Mouse (Mus musculus): ENCODE data around the gene Trpv4. TPM values are rescaled to one million over a fixed set of nuclear protein-coding genes. Genes with fewer than 3 reads are reported as not detected.

Gene Trpv4
- polyA plus RNA-seq (2014; fragmentation: Nextera tagmentation; extraction: Ambion mirVana), result 12.8 and 18.6 TPM in 2 replicates

GRCm38 (mm10) chr5:114658255-114658654 lies at the start of gene Trpv4:
Gene Trpv4 (minus strand): TSS chr5:114658421.
- WGBS, result under 1% methylated on average over 37 of the region's 47 CpGs
- H3K36me3 ChIP-seq (ENCODE audit: control insufficient read depth, insufficient read depth, low read length), result no peaks in the 10 kb centered on the region
- peak; percentile 16; the same call in 1 of the 2 replicates for ATAC-seq (ENCODE audit: low FRiP score, low TSS enrichment)

GRCm38 (mm10) chr5:114707265-114708068 lies 49.2 kb upstream of the Trpv4 start, which contains the start of gene Tchp:
Gene Tchp (plus strand): TSS chr5:114707760.
- no peak within 1 kb of the TSS for H3K27ac ChIP-seq (ENCODE audit: low read depth, low read length)
- peak within 1 kb of the TSS; percentile 74 for H3K4me3 ChIP-seq (ENCODE audit: low read length)
- no peaks in the 10 kb centered on the region for H3K27me3 ChIP-seq (ENCODE audit: control insufficient read depth, insufficient read depth, low read length)
- H3K9ac ChIP-seq (ENCODE audit: low read depth, low read length), result peak within 1 kb of the TSS; percentile 72
- H3K4me2 ChIP-seq (replicated peaks; ENCODE audit: low read depth, low read length), result peak within 1 kb of the TSS; percentile 65
- ATAC-seq (ENCODE audit: low FRiP score, low TSS enrichment), result peak; percentile 85
- H3K9me3 ChIP-seq (ENCODE audit: control insufficient read depth, low read length), result no peaks in the 10 kb centered on the region
- H3K4me1 ChIP-seq (ENCODE audit: control insufficient read depth, insufficient read depth, low read length), result peaks cover 7% of the 10 kb centered on the region; the same call in 1 of the 2 replicates
- 3% methylated on average over 49 of the region's 49 CpGs for WGBS
- H3K36me3 ChIP-seq (ENCODE audit: control insufficient read depth, insufficient read depth, low read length), result peaks cover 23% of the 10 kb centered on the region

More at GRCm38 (mm10) chr5:114658255-114658654, at the start of gene Trpv4:
- no peaks in the 10 kb centered on the region for H3K9me3 ChIP-seq (ENCODE audit: control insufficient read depth, low read length)
- H3K27ac ChIP-seq (ENCODE audit: low read depth, low read length), result no peak within 1 kb of the TSS
- H3K27me3 ChIP-seq (ENCODE audit: control insufficient read depth, insufficient read depth, low read length), result peaks cover 27% of the 10 kb centered on the region
- peak within 1 kb of the TSS; percentile 95 for H3K4me2 ChIP-seq (replicated peaks; ENCODE audit: low read depth, low read length)
- H3K4me3 ChIP-seq (ENCODE audit: low read length), result peak within 1 kb of the TSS; percentile 58
- peaks cover 15% of the 10 kb centered on the region; the same call in 1 of the 2 replicates for H3K4me1 ChIP-seq (ENCODE audit: control insufficient read depth, insufficient read depth, low read length)
- H3K9ac ChIP-seq (ENCODE audit: low read depth, low read length), result peak within 1 kb of the TSS; percentile 65

- no peaks in the 10 kb centered on the region for H3K36me3 ChIP-seq (ENCODE audit: control insufficient read depth, insufficient read depth, low read length)
- H3K4me3 ChIP-seq (ENCODE audit: low read length), result no peak overlapping the region
- ATAC-seq (ENCODE audit: low FRiP score, low TSS enrichment), result peak; percentile 51
- no peak overlapping the region for H3K9ac ChIP-seq (ENCODE audit: low read depth, low read length)
- no peak overlapping the region for H3K27ac ChIP-seq (ENCODE audit: low read depth, low read length)
- H3K9me3 ChIP-seq (ENCODE audit: control insufficient read depth, low read length), result no peaks in the 10 kb centered on the region
- no peak overlapping the region for H3K4me2 ChIP-seq (replicated peaks; ENCODE audit: low read depth, low read length)
- no peaks in the 10 kb centered on the region for H3K27me3 ChIP-seq (ENCODE audit: control insufficient read depth, insufficient read depth, low read length)
- 66% methylated on average over 14 of the region's 14 CpGs for WGBS
- no peaks in the 10 kb centered on the region for H3K4me1 ChIP-seq (ENCODE audit: control insufficient read depth, insufficient read depth, low read length)
These were observed 44.5 kb upstream of the Trpv4 start for GRCm38 (mm10) chr5:114702403-114703392.

- H3K27me3 ChIP-seq (ENCODE audit: control insufficient read depth, insufficient read depth, low read length), result no peaks in the 10 kb centered on the region
- ATAC-seq (ENCODE audit: low FRiP score, low TSS enrichment), result no peak
- 58% methylated on average over 7 of the region's 7 CpGs for WGBS
- H3K4me2 ChIP-seq (replicated peaks; ENCODE audit: low read depth, low read length), result no peak overlapping the region
- no peak overlapping the region for H3K9ac ChIP-seq (ENCODE audit: low read depth, low read length)
- H3K4me3 ChIP-seq (ENCODE audit: low read length), result no peak overlapping the region
- no peak overlapping the region for H3K27ac ChIP-seq (ENCODE audit: low read depth, low read length)
- H3K4me1 ChIP-seq (ENCODE audit: control insufficient read depth, insufficient read depth, low read length), result no peaks in the 10 kb centered on the region
- H3K36me3 ChIP-seq (ENCODE audit: control insufficient read depth, insufficient read depth, low read length), result no peaks in the 10 kb centered on the region
- no peaks in the 10 kb centered on the region for H3K9me3 ChIP-seq (ENCODE audit: control insufficient read depth, low read length)
These were observed 40.8 kb upstream of the Trpv4 start for GRCm38 (mm10) chr5:114699015-114699414.

GRCm38 (mm10) chr5:114698044-114698746 lies 40.0 kb upstream of the Trpv4 start:
- WGBS, result 87% methylated on average over 19 of the region's 19 CpGs
- Histone ChIP-seq H3K4me3 (ENCODE audit: low read length) (no peak overlapping the region), H3K4me1 (ENCODE audit: control insufficient read depth, insufficient read depth, low read length) (no peaks in the 10 kb centered on the region), H3K27me3 (ENCODE audit: control insufficient read depth, insufficient read depth, low read length) (no peaks in the 10 kb centered on the region), H3K9ac (ENCODE audit: low read depth, low read length) (no peak overlapping the region), H3K4me2 (replicated peaks; ENCODE audit: low read depth, low read length) (no peak overlapping the region), H3K9me3 (ENCODE audit: control insufficient read depth, low read length) (no peaks in the 10 kb centered on the region), H3K27ac (ENCODE audit: low read depth, low read length) (no peak overlapping the region), H3K36me3 (ENCODE audit: control insufficient read depth, insufficient read depth, low read length) (no peaks in the 10 kb centered on the region)
- ATAC-seq (ENCODE audit: low FRiP score, low TSS enrichment), result no peak

- Histone ChIP-seq H3K4me2 (replicated peaks; ENCODE audit: low read depth, low read length) (no peak overlapping the region), H3K4me1 (ENCODE audit: control insufficient read depth, insufficient read depth, low read length) (no peaks in the 10 kb centered on the region), H3K4me3 (ENCODE audit: low read length) (no peak overlapping the region), H3K9me3 (ENCODE audit: control insufficient read depth, low read length) (no peaks in the 10 kb centered on the region), H3K27ac (ENCODE audit: low read depth, low read length) (no peak overlapping the region), H3K9ac (ENCODE audit: low read depth, low read length) (no peak overlapping the region), H3K27me3 (ENCODE audit: control insufficient read depth, insufficient read depth, low read length) (no peaks in the 10 kb centered on the region), H3K36me3 (ENCODE audit: control insufficient read depth, insufficient read depth, low read length) (no peaks in the 10 kb centered on the region)
- WGBS, result 85% methylated on average over 17 of the region's 17 CpGs
- no peak for ATAC-seq (ENCODE audit: low FRiP score, low TSS enrichment)
These were observed 38.7 kb upstream of the Trpv4 start for GRCm38 (mm10) chr5:114696939-114697338.

GRCm38 (mm10) chr5:114695775-114696174 lies 37.6 kb upstream of the Trpv4 start:
- Histone ChIP-seq H3K36me3 (ENCODE audit: control insufficient read depth, insufficient read depth, low read length) (no peaks in the 10 kb centered on the region), H3K9ac (ENCODE audit: low read depth, low read length) (no peak overlapping the region), H3K4me2 (replicated peaks; ENCODE audit: low read depth, low read length) (no peak overlapping the region), H3K27ac (ENCODE audit: low read depth, low read length) (no peak overlapping the region), H3K27me3 (ENCODE audit: control insufficient read depth, insufficient read depth, low read length) (no peaks in the 10 kb centered on the region), H3K9me3 (ENCODE audit: control insufficient read depth, low read length) (no peaks in the 10 kb centered on the region), H3K4me3 (ENCODE audit: low read length) (no peak overlapping the region), H3K4me1 (ENCODE audit: control insufficient read depth, insufficient read depth, low read length) (no peaks in the 10 kb centered on the region; the same call in 1 of the 2 replicates)
- no peak for ATAC-seq (ENCODE audit: low FRiP score, low TSS enrichment)
- 79% methylated on average over 5 of the region's 5 CpGs for WGBS

All from kidney, embryonic 14.5 days (tissue).